Mouse (Mus musculus): ENCODE measurements around the gene Tut1.
A peak's percentile ranks its signal among the peaks of the same experiment; 100 is the strongest.
"Not testable (repeated sequence)": the region's sequence is repeated elsewhere in the genome, so short reads cannot be mapped to it uniquely, and the experiment has no call there.

Tut1 gene

DNA sequence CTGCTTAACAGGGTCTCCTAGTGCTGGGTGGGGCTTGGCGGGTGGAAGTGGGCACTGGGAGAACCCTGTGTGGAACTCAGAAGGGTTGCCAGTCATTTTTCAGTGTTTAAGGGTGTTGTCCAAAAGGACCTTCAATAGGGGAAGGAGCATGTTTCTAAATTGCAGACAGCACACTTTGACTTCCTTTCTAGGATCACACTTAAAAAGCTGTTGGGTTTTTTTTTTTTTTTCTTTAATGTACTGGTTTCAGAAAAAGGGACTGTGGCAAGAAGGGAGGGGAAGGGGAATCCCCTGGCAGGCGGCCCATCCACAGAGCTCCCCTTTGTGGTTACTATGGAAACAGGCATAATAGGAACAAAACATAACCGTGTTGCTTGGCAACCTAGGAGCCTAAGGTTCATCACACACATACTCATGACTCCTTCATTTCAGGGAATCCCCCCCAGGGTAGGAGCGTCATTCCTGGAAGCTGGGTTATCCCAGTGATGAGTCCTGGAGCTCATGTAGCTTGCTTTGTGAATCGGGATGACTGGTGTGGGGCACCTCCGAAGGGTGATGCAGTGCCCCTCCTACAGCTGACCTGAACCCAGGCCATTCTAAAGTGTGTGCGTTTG is 30.7 kb downstream of the Tut1 start:
- peak in 1 of 2 experiments; percentile 33 for DNase-seq

DNA sequence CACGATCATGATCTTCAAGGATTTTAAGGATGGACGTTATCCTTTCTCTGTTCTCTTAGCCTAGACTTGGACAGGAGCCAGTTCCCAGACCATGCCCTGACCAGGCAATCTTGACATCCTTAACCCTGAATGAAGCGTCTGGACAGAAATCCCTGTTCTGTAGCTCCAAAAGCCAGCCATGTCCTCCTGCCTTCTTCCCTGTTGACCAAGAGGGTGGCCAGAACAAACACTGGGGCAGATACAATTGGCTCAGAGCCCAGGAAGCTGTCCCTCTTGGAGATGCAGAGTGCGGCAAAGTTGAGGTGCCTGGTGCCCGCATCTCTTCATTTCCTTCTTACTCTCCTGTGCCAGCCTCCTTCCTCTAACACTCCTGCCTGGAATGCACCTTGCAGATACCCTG is 32.2 kb downstream of the Tut1 start:
- no peak for DNase-seq

DNA sequence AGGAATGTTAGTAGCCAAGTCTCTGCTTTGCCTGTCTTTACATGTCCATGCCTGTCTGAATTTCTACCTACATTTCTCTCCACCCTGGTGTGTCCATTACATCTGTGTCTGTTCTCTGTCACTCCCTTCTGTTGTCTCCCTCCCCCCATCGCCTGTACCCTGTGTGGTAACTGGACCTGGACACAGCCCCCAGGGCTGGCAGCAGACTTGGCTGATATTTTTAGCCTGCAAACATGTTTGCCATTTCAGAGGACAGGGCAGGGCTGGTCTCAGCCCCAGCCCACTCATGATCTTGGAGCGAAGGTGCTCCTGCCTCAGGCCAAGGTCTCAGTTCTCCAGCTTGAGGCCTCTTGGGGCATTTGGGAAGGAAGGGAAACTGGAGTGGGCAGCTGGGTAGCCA is 34.2 kb downstream of the Tut1 start:
- DNase-seq: no peak

DNA sequence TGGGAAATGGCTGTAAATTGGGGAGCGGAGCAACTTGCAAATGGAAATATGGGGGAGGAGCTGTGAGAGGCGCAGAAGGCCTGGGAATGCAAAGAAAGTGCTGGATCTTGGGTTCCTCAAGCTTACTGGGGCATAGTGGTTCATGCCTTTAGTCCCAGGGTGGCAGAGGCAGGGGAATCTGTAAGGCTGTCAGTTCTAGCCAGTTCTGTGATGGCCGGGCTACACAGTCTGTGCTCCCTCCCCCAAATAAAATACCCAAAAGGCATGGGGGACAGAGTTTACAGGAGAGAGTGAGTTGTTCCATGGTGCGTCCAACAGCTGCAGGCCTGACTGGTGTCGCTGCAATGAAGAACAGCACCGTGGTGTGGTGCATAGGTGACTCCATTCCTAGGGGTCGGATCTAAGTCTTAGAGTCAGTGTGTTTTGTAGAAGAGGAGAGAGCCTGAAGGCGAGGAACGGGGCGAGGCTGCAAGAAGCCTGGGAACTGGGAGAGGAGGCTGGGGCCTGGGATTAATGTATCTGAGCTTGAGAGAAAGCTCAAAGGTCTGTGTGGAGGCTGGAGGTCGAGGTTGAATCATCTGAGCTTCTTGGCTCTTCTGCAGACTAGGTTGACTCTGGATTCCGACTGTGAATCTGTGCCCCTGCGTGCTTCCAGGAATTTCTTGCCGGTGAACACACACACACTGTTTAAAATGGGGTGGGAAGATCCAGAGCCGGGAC is 34.9 kb downstream of the Tut1 start:
- DNase-seq: peak; percentile 48 to 62

DNA sequence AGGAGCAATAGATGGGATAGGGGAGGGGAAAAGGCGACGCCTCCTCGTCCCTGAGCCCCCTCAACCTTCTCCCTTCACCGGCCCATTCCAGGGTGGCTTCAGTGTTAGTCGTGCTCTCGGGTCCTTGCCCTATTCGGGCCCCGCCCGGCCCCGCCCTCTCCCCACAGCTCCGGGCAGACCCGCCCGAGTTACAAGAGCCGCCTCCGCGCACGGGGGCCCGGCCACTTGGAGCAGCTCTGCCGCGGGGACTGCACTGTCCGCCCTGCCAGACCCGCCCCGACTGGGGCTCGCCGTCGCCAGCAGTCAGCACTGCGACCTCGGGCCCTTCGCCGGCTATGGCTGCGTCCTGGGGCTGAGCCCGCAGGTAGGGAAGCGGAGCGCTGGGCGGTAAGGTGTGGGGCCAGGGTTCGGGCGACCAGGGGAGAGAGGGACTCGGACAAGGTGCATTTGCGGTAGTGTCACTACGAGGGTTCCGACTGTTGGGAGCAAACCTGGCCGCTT is 35.5 kb downstream of the Tut1 start, which contains the start of gene Ahnak:
TSS of gene Ahnak (plus strand) at position 219 of the 501 bp plus-strand sequence.
- peak; percentile 54 to 66 for DNase-seq

DNA sequence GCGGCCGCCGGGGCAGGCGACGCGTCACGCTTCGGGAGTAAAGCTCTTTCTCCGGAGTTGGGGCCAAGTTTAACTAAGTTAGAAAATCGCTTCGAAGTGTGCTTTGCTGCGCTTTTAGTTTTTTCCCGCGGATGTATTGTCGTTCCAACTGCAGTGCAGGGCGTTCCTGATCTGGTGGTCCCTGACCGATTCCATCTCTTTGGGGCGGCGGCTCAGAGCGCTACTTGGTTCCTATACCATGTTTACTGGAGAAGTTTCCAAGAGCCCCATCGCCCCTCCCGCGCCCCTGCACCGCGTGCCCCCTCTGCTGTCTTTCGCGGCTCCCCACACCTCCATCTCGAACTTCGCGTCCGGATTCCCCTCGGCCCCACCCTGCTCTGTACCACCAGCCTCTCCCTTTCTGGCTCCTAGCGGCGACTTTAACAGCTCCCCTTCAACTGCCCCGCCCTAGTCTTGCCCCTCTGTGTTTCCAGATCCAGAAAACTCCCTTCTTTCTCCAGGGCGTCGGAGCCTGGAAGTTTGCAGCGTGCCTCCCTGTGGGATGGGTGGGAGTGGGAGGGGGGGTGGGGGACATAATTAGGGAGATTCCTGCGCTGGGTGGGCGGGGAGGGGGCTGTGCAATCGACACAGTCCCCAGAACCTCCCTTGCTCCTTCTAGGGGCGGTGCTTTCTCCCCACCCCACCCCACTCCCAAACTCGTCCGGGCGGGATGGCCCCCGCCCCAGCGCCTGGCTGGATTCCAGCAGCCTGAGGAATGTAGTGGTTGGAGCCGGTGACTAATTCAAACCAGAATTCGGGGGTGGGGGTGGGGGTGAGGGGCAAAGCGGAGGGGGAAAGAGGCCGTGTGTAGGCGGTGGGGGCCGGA is 36.2 kb downstream of the Tut1 start:
- DNase-seq: peak; percentile 73 to 83

DNA sequence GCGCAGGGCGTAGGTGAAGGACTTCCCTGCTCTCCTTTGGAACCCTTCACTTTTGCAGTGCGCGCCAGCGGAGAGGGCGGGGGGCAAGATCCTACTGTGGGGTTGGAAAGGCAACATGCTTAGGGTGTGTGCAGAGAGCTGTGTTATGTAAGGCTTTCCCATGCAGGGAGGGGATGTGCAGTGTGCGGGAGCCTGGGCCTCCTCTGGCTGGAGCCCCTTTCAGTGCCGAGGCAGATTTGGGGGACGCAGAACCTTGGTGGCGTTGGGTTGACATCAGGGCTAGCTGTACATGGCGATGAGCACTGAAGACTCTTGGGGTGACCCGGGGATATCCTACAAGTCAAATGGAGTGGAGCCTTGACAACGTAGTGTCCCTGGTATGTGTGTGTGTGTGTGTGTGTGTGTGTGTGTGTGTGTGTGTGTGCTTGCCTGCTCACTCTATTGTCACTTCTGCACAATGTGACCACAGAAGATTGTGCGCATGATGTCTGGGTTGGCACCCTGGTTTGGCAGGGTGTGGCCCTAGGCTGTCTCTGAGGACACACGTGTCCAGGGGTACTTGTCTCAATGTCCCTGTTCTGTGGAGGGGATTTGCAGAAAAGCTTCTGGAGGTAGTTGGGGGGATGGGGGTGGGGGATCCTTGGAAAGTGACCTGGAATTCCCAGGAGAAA is 36.9 kb downstream of the Tut1 start:
- no peak for DNase-seq

DNA sequence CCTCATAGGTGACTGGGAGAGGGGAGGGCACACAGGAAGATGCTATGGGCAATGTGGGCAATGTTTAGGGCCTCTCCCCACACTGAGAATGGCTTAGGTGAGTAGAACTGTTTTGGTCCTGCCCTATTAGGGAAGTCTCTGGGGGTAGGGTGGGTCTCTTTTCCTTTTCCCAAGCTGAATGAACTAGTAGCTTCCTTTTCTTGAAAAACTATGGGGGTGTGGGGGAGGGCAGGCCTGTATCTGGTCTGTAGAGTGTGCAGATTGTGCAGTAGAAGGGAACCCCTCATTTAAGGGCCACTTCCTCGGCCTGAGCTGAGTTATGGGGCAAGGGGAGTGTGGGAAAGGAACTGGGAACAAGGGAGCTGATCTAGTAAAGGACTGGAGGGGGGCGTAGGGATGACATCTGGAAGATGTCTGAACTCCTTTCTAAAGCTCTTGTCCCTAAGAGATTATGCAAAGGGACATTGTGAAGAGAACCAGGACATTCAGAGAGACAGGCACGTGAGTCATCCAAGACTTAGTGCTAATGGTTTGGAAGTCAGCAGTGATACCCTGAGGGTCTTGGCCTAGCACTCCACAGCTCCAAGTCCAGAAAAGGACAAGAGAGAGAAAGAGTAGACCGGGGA is 37.7 kb downstream of the Tut1 start:
- no peak for DNase-seq

DNA sequence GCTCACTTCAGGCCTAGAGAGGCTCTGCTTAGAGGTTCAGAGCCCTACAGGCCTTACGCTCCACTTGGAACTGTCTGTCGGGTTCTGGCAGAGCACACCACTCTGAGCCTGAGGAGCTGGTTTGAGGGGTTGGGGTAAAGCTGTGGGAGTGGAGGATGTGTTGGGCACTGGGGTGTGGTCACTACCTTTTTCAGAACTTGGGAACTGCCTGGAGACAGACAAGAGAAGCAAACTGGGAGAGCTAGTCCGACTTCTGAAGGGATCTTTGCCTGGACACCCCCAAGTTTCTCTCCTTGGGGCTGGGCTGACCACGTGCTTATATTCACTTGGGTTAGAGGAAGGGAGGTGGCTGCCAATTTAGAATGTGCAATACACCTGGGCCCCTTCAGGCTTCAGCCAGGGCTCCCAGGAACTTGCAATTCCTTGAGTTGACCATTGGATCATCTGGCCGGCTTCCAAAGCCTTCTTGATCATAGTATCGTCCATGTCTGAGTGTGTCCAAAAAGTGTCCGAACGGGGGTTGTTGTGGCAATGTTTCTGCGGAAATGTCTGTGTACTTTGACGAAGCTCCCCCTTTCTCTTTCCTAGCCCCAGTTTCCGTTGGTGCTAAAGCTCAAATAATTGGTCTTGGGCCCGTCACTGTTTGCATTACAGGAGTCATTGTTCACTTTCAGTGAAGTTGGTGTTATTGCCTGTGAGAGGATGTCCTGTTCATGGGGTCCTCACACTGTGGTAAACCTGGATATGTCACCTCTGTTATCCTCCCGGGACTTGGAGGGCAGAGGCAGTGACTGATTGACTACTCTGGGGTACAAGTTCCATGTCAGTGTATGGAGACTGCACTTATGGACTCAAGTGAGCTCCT is 38.5 kb downstream of the Tut1 start:
- peak; percentile 52 to 56 for DNase-seq

DNA sequence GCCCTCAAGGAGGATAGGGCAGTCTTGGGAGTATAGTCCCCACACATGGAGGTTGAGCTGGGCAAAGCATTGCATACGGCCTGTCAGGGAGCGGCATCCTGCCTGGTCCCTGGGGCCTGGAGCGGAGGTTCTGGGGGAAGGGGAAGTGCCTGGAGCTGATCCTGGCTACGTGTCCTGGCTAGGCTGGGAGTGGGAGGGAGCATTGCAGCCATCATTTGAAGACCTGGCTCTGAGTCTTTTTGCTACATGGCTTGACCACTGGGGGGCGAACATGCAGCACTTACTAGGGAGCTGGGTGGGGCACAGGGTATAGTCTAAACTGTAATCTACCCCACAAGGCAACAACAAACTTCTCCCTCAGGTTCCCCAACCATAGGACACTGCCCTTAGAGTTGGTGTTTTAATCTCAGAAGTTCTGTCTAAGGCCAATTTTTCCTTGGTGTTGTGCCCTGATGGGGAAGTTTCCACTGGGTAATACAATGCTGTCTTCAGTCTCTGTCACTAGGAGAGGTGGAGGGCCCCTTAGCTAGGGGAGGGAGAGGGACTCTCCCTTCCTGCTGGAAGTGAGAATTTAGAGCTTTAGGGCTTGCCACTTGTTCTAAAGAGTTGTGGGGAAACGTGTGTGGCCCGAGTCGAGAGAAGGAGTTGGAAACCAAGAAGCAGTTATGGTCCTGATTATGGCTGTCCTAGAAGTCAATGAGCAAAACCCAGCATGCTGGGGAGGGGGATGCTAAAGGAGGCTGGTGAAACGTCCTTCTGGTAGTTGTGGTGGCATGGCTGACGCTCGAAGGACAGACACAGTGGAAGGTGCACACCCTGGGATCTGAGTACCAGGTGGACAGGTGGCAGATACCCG is 39.4 kb downstream of the Tut1 start:
- peak; percentile 83 to 84 for DNase-seq

DNA sequence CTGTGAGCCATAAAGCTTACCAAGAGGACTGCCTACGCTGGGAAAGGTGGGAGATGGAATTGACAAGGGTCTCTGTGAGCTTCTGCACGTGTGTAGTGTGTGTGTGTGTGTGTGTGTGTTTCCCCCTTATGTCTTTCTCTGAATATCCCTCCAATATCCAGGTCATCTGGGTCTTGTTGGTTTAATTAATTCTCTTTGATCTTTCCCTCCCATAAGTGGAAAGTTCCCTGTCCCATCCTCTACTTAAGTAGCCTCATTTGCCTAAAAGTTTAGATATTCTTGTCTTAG is 39.9 kb downstream of the Tut1 start:
- no peak for DNase-seq

DNA sequence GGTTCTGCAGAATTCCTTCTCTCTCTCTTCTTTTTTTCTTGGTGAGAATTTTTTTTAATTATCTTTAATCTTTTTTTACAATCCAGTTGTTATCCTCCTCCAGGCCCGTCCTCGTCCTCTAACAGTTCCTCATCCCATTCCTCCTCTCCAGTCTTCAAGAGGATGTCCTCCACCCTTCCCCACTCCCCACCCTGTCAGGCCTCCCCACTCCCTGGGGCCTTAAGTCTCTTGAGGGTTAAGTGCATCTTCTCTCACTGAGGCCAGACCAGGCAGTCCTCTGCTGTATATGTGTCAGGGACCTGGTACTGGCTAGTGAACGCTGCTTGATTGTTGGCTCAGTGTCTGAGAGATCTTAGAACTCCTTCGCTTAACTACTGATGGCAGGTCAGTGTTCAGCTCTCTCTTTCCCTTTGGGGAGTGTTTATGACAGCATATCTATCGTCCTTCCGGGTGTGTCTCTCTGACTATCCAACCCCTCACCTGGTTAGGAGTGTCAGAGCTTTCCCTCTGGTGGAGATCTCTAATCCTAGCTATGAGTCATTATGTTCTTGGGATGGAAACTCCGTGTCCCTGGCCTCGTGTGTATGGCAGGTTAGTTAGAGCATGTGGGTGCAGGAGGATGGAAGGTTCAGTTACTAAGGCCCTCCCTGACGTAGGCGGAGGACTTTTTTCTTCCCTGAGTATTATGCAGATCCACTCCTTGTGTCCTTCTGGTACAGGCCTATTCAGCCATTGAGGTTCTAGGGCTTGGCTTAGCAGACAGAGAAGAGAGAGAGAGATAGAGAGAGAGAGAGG is 41.4 kb downstream of the Tut1 start:
- no peak for DNase-seq

DNA sequence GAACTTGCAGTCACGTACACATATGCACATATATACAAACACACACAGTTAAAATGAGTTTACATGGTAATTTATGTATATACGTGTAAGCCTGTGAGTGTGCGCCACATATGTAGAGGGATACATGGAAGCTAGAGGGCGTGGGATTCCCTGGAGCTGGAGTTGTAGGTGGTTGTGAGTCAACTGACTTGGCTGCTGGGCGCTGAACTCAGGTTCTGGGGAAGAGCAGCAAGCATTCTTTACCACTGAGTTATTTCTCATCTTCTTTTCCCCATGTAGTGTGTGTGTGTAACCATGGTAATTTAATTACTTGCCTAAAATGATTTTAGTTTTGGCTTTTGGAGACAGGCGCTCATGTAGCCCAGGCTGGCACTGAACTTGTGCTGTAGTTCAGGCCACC is 43.0 kb downstream of the Tut1 start:
- DNase-seq: no peak

DNA sequence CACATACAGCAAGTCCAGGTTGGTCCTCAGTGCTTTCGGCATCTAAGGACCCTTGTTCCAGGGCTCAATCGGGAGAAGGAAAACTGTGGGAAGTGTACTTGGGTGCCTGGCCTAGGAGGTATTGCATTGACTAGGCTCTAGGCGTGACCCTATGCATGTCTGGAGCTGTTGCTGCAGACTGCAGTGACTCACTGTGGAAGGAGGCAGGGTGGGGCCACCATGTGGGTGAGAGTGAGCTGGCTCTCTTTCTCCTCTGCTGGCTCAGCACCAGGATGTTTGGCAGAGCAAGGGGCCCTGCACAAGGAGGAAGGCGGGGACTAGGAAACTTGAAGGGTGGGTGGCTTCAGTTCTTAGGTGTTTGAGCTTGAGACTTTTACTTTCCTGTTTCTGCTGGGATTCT is 43.9 kb downstream of the Tut1 start:
- DNase-seq: peak; percentile 68 to 73

DNA sequence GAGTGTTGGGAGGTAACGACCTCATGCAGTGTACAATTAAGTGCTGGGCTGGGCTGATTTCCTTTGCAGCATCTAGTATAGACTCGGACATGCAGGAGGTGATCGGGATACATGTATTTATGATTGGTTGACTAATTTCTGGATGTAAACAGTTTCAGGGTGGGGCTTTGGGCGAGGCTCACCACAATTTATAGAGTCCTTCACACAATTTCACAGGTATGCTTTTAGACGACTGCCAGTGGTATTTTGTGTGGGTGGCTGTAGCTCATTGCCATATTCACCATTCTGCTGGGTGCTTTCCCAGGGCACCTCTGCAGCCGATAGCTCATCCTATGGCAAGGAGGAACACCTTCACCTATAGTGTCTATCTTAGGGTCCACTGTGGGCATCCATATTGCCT is 44.9 kb downstream of the Tut1 start:
- no peak for DNase-seq

DNA sequence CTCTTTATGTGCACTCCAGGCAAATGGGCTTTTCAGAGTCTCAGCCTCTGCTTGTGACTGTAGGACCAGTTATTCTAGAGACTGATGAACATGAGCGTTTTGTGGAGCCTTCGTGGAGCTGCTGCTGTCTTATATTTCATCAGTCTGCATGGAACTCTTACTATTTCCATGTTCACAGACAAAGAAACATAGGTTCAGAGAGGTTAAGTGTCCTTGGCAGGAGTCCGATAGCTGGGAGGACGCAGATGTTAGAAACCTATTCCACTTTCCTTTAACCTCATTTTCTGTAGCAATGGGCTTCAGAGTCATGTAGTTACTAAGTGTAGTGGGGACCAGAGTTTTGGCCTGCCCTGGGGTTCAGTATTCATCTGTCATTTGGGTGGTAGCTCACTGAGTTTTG is 45.6 kb downstream of the Tut1 start:
- no peak for DNase-seq

DNA sequence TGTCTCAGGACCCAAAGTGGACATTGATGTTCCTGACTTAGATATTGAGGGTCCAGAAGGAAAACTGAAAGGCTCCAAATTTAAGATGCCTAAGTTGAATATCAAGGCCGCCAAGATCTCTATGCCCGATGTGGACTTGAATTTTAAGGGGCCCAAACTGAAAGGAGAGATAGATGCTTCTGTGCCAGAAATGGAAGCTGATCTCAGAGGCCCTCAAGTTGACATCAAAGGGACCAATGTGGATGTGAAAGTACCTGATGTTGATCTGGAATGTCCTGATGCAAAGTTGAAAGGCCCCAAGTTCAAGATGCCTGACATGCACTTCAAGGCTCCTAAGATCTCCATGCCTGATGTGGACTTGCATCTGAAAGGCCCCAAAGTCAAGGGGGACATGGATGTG is 53.3 kb downstream of the Tut1 start:
- not testable (repeated sequence) for DNase-seq

All from kidney, adult 8-10 months (tissue).